Mouse (Mus musculus) MEL (cell line): Measurements from ENCODE around the gene Gpr61.

Source experiments
- CTCF ChIP-seq, 3 experiments: IDR thresholded peaks in 2 of 3; conservative IDR thresholded peaks in 1 of 3; 2 replicates each; pipeline ENCODE4 v1.5.1; 2011 to 2012; ENCODE audit warnings: low read length in 3 of 3, low read depth in 2 of 3, mild to moderate bottlenecking in 2 of 3, improper control_type of control experiment in 1 of 3, inconsistent platforms in 1 of 3, mixed read lengths in 1 of 3, moderate library complexity in 1 of 3; ENCODE audit not compliant: control insufficient read depth in 1 of 3, insufficient read depth in 1 of 3, poor library complexity in 1 of 3, severe bottlenecking in 1 of 3
- ELF1 ChIP-seq: IDR thresholded peaks from 2 replicates; pipeline ENCODE4 v1.6.1; 2014; ENCODE audit warnings: low read depth, mild to moderate bottlenecking, inconsistent platforms, low read length, improper control_type of control experiment, moderate library complexity
- EP300 ChIP-seq, 2 experiments: IDR thresholded peaks; 2 replicates each; pipeline ENCODE4 v1.6.1; 2011; ENCODE audit warnings: improper control_type of control experiment in 2 of 2, low read length in 2 of 2, low read depth in 1 of 2, mild to moderate bottlenecking in 1 of 2
- KAT2A ChIP-seq: conservative IDR thresholded peaks from 2 replicates; pipeline ENCODE4 v1.6.1; 2012; ENCODE audit warnings: low read depth, low read length, improper control_type of control experiment, inconsistent platforms
- MAZ ChIP-seq: IDR thresholded peaks from 2 replicates; pipeline ENCODE4 v1.6.1; 2012; ENCODE audit warnings: low read depth, mild to moderate bottlenecking, inconsistent platforms, low read length, improper control_type of control experiment
- MEF2A ChIP-seq: IDR thresholded peaks from 2 replicates; pipeline ENCODE4 v1.6.1; 2014; ENCODE audit warnings: low read depth, mild to moderate bottlenecking, inconsistent platforms, low read length, improper control_type of control experiment; ENCODE audit not compliant: poor library complexity, insufficient replicate concordance, severe bottlenecking; ENCODE audit errors: extremely low read depth
- POLR2A ChIP-seq, 2 experiments: IDR thresholded peaks; 2 replicates each; pipeline ENCODE4 v1.6.1; 2011 to 2012; ENCODE audit warnings: low read length in 2 of 2, mild to moderate bottlenecking in 2 of 2, control low read depth in 1 of 2, improper control_type of control experiment in 1 of 2, low read depth in 1 of 2, moderate library complexity in 1 of 2; ENCODE audit not compliant: control insufficient read depth in 1 of 2, insufficient read depth in 1 of 2, poor library complexity in 1 of 2
- POLR2AphosphoS2 ChIP-seq: IDR thresholded peaks from 2 replicates; pipeline ENCODE4 v1.6.1; 2011; ENCODE audit warnings: low read length, improper control_type of control experiment
- TAL1 ChIP-seq: IDR thresholded peaks from 2 replicates; pipeline ENCODE4 v1.6.1; 2012; ENCODE audit warnings: mild to moderate bottlenecking, inconsistent platforms, low read length, moderate library complexity, mixed read lengths
- TBP ChIP-seq: IDR thresholded peaks from 2 replicates; pipeline ENCODE4 v1.8.0; 2011; ENCODE audit warnings: low read depth, low read length, improper control_type of control experiment
- UBTF ChIP-seq: IDR thresholded peaks from 2 replicates; pipeline ENCODE4 v1.6.1; 2012; ENCODE audit warnings: low read depth, mild to moderate bottlenecking, inconsistent platforms, low read length, improper control_type of control experiment, moderate library complexity, borderline replicate concordance; ENCODE audit not compliant: insufficient read depth
- USF1 ChIP-seq: IDR thresholded peaks from 2 replicates; pipeline ENCODE4 v1.6.1; 2014; ENCODE audit warnings: low read depth, mild to moderate bottlenecking, inconsistent platforms, low read length, improper control_type of control experiment, moderate library complexity
- ZC3H11A ChIP-seq: IDR thresholded peaks from 2 replicates; pipeline ENCODE4 v1.6.1; 2012; ENCODE audit warnings: low read depth, mild to moderate bottlenecking, inconsistent platforms, low read length, improper control_type of control experiment

- TF ChIP-seq TAL1 = no peak
- TF ChIP-seq CTCF (IDR thresholded peaks at IDR 0.05 in 2 of 3, conservative IDR thresholded peaks at IDR 0.05 in 1 of 3; ENCODE audit: control insufficient read depth in 1 of 3, insufficient read depth in 1 of 3, low read depth in 2 of 3, low read length in 3 of 3, poor library complexity in 1 of 3, severe bottlenecking in 1 of 3) = no peak
- TF ChIP-seq ZC3H11A = no peak
- no peak for TF ChIP-seq POLR2AphosphoS2
- no peak for TF ChIP-seq ELF1
- TF ChIP-seq MEF2A = no peak
- no peak for TF ChIP-seq POLR2A (IDR thresholded peaks at IDR 0.05; ENCODE audit: control insufficient read depth in 1 of 2, insufficient read depth in 1 of 2, low read depth in 1 of 2, low read length in 2 of 2, poor library complexity in 1 of 2)
- no peak for TF ChIP-seq USF1
- no peak for TF ChIP-seq KAT2A
- TF ChIP-seq UBTF = no peak
- no peak for TF ChIP-seq EP300 (IDR thresholded peaks at IDR 0.05; ENCODE audit: low read depth in 1 of 2, low read length in 2 of 2)
- TF ChIP-seq MAZ = no peak
- no peak for TF ChIP-seq TBP
Measured at GRCm38 (mm10) chr3:108117465-108117864, 37.2 kb downstream of the Gpr61 start.
